Mouse (Mus musculus): Measurements from ENCODE around the gene Nav2.

- no peak for TF ChIP-seq CTCF (IDR thresholded peaks at IDR 0.05; ENCODE audit: low read depth, low read length)
- TF ChIP-seq POLR2A (IDR thresholded peaks at IDR 0.05; ENCODE audit: insufficient read depth, low read length): no peak
Measured at GRCm38 (mm10) chr7:49515012-49515411, 606.5 kb downstream of the Nav2 start.

Data from ES-Bruce4 (cell line).